Mouse (Mus musculus): ENCODE results near the gene 4930442H23Rik. TPM values are rescaled to one million over a fixed set of nuclear protein-coding genes. Genes with fewer than 3 reads are reported as not detected.
"Not testable (repeated sequence)": the region's sequence is repeated elsewhere in the genome, so short reads cannot be mapped to it uniquely, and the experiment has no call there.

Gene 4930442H23Rik
- total RNA-seq, 4 experiments from 2014 or later, result not detected

DNA sequence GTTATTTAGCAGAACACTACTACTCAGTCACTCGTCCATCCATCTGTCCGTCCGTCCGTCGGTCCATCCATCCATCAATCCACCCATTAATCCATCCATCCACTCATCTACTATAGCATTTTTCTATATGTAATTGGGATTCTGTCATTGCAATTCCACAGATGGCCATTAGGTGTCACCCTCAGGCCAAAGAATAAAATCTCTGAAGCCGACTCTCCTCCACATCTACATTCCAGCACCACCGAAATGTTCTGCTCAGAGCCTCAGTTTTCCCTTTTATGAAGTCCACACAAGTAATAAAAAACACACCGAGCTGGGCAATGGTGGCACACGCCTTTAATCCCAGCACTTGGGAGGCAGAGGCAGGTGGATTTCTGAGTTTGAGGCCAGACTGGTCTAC lies 14.6 kb upstream of the 4930442H23Rik start:
- no peak for DNase-seq (ENCODE audit: low spot score in 2 of 2)

DNA sequence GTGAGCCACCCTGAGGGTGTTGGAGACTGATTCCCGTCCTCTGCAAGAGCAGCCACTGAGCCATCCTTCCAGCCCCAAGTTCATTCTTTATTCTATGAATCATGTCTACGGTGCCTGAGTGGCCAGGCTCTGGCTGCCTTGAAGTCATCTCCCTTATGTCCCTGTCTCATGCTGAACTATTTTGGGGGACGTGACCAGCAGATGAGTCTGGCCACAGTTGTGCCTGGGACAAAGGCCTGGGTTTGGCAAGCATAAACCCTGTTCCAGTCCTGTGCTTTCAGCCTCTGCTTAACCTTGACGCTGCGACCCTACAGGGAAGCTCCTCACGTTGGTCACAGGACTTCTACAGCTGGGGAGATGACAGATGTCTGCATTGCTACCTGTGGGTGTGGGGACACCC lies 13.7 kb upstream of the 4930442H23Rik start:
- no peak for DNase-seq (ENCODE audit: low spot score in 2 of 2)

- no peak for DNase-seq (ENCODE audit: low spot score in 2 of 2)
These were observed 12.9 kb upstream of the 4930442H23Rik start for GRCm38 (mm10) chr10:81196470-81197065.

DNA sequence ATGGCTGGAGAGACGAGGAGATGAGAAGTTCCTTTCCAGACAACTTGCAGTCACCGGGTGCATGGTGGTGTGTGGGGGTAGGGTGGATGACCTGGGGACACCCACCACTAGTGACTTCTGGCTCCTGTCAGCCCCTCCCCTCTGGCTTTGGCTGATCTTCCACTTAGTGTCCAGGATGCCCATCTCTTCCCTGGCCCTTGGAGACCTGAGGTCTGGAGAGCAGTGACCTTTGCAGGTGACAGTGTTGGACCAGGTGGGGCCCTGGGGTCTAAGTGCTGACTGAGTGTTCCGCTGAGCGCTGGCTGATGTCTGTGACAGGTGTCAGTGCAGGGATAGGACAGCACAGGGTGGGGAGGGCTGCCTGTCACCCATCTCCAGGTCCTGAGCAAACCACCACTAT lies 11.7 kb upstream of the 4930442H23Rik start:
- DNase-seq (ENCODE audit: low spot score in 2 of 2), result no peak

- DNase-seq (ENCODE audit: low spot score in 2 of 2), result no peak
These were observed 10.5 kb upstream of the 4930442H23Rik start for GRCm38 (mm10) chr10:81193991-81194774.

DNA sequence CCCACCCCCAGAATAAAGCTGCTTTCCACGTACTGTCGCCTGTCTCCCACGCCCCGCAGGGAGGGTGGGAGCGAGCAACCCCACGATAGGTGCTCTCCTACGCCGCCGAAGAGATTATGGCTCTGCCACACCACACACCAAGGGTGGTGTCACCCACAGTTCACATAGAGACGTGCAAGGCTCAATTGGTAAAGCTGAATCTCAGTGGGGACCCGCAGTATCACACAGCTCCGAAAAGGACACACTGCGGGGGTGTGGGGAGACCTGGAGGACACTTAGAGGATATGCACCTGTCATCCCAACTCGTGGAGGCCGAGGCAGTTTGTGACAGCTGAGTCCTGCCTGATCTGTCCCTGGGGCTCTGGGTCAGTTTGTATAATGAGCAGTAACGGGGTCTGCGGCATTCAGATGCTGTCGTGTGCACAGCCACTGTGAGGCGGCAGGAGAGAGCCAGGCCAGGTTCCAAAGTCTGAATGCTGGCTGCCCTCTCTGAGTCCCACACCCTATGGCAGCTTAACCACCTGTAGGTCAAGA lies 9.4 kb upstream of the 4930442H23Rik start:
- no peak for DNase-seq (ENCODE audit: low spot score in 2 of 2)

GRCm38 (mm10) chr10:81192270-81192967 lies 8.8 kb upstream of the 4930442H23Rik start:
- DNase-seq (ENCODE audit: low spot score in 2 of 2), result peak; percentile 76 to 89

- DNase-seq (ENCODE audit: low spot score in 2 of 2), result no peak
These were observed 7.8 kb upstream of the 4930442H23Rik start for GRCm38 (mm10) chr10:81191342-81191982.

DNA sequence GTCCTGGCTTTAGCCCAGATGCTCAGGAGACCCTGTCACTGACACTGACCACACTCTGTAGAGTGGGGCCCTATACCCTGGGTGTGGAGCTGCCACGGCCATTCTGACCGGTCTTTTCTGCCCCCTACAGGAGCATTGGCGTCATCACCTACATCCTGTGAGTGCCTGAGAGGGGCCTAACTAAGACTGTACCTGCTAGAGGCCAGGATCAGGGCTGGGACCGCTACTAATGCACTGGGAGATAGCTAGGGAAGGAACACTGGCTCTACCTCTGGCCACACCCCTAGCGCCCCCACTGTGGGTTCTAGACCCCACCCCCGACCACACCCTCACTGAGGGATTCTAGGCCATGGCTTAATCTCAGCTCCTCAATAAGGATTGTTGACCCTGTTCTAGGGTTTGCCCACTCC lies 7.3 kb upstream of the 4930442H23Rik start:
- no peak for DNase-seq (ENCODE audit: low spot score in 2 of 2)

GRCm38 (mm10) chr10:81190236-81190911 lies 6.7 kb upstream of the 4930442H23Rik start:
- no peak for DNase-seq (ENCODE audit: low spot score in 2 of 2)

DNA sequence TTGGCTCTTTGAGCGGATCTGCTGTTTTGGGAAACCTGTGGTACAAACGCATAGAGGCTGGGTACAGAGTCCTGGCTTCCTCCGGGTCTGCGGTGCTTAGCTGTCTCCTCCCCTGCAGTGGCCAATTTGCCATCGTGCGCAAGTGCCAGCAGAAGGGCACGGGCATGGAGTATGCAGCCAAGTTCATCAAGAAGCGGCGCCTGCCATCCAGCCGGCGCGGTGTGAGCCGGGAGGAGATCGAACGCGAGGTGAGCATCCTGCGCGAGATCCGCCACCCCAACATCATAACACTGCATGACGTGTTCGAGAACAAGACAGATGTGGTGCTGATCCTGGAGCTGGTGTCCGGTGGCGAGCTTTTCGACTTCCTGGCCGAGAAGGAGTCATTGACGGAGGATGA lies 6.2 kb upstream of the 4930442H23Rik start:
- no peak for DNase-seq (ENCODE audit: low spot score in 2 of 2)

GRCm38 (mm10) chr10:81187161-81187560 lies 3.5 kb upstream of the 4930442H23Rik start:
- no peak for DNase-seq (ENCODE audit: low spot score in 2 of 2)

- no peak for DNase-seq (ENCODE audit: low spot score in 2 of 2)
These were observed 1.1 kb upstream of the 4930442H23Rik start for GRCm38 (mm10) chr10:81184765-81185164.

GRCm38 (mm10) chr10:81182336-81183333 lies 1.0 kb downstream of the 4930442H23Rik start, which contains the start of gene Dapk3:
Gene Dapk3, plus strand, starts transcription at chr10:81183005.
- peak; percentile 94 to 99 for DNase-seq (ENCODE audit: low spot score in 2 of 2)

DNA sequence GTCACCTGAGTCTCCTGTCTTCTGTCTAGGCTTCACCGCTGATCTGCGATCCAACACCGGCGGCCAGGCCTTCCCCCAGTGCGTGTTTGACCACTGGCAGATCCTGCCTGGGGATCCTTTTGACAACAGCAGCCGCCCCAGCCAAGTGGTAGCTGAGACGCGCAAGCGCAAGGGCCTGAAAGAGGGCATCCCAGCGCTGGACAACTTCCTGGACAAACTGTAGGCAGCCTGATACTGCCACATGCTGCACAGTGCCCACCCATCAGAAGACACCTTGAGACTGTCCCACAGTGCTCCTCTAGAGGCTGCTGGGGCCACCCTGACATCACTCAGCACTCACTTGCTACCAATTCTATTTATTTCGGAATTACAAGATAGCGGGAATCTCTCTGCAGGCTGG lies 1.8 kb downstream of the 4930442H23Rik start:
- DNase-seq (ENCODE audit: low spot score in 2 of 2), result not testable (repeated sequence)

DNA sequence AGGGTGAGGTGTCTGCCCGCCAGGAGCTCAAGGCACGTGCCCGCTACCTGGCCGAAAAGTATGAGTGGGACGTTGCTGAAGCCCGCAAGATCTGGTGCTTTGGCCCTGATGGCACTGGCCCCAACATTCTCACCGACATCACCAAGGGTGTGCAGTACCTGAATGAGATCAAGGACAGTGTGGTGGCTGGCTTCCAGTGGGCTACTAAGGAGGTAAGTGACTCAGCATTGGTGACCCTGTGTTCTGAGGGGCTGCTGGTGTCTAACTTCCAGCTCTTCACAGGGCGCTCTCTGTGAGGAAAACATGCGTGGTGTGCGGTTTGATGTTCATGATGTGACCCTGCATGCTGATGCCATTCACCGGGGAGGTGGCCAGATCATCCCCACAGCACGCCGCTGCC lies 2.7 kb downstream of the 4930442H23Rik start:
- no peak for DNase-seq (ENCODE audit: low spot score in 2 of 2)

GRCm38 (mm10) chr10:81179451-81180342 lies 4.0 kb downstream of the 4930442H23Rik start:
- DNase-seq (ENCODE audit: low spot score in 2 of 2), result no peak

DNA sequence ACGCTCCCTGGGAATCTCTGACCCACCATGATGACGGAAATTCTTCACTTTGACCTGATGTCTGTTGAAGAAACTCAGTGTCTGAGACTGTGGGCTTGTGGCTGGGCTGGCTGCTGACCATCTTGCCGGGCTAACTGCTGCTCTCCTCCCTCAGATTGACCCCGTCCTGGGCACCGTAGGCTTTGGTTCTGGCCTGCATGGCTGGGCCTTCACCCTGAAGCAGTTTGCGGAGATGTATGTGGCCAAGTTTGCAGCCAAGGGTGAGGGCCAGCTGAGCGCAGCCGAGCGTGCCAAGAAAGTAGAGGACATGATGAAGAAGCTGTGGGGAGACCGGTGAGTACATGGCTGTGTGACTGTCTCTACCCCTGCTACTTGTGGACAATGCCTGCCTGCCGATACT lies 4.7 kb downstream of the 4930442H23Rik start:
- DNase-seq (ENCODE audit: low spot score in 2 of 2), result no peak

All from left cerebral cortex, adult 8-10 months (tissue).